In the genomic region with DNA sequence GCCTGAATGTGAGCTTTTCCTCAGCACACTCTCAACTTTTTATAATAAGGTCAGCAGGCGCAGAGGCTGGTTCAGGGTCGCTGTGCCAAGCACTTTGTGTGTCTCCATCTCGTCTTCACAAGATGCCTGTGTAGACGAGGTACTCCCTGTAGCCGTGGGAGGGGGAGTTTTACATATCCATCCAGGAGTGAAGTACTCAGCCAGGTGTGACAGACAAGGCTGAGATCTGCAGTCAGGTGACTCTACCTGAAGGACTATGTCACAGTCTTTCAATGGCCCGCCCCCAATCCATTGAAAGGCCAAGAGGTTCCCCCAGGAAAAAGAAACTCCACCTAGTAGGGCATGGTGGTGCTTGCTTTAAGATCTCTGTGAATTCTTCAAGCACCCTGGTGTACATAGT, we compare ENCODE assay signal across 8 mouse cellular contexts. TPM values are rescaled to one million over a fixed set of nuclear protein-coding genes. Genes with fewer than 3 reads are reported as not detected.
A peak's percentile ranks its signal among the peaks of the same experiment; 100 is the strongest.
DNase-seq lines count a peak whose midpoint lies in the region; ATAC-seq and TF ChIP-seq lines count a peak whose summit lies in the region.

No protein-coding gene starts in this region.

- no peak for TF ChIP-seq CTCF in CH12.LX (conservative IDR thresholded peaks at IDR 0.05 in 1 of 2, IDR thresholded peaks at IDR 0.05 in 1 of 2; ENCODE audit: low read depth in 2 of 2, low read length in 2 of 2)
- no peak for TF ChIP-seq CTCF in liver, postnatal 0 days (IDR thresholded peaks at IDR 0.05; ENCODE audit: low read depth)

- TF ChIP-seq POLR2A in CH12.LX (IDR thresholded peaks at IDR 0.05; ENCODE audit: low read depth, low read length), result no peak

- H3K27me3 ChIP-seq in heart, embryonic 11.5 days (ENCODE audit: control insufficient read depth, insufficient read depth, low read length), result no peaks in the 10 kb centered on the region
- H3K27me3 ChIP-seq in CH12.LX (replicated peaks), result no peaks in the 10 kb centered on the region
- H3K27me3 ChIP-seq in forebrain, embryonic 16.5 days (replicated peaks; ENCODE audit: control insufficient read depth, insufficient read depth, low read length), result no peaks in the 10 kb centered on the region
- H3K27me3 ChIP-seq in liver, postnatal 0 days (ENCODE audit: insufficient read depth, low read length), result no peaks in the 10 kb centered on the region

- peaks cover 9% of the 10 kb centered on the region; the same call in 1 of the 2 replicates for H3K4me1 ChIP-seq in heart, embryonic 11.5 days (ENCODE audit: control insufficient read depth, insufficient read depth, low read length)
- H3K4me1 ChIP-seq in CH12.LX (ENCODE audit: control insufficient read depth in 1 of 2, insufficient read depth in 2 of 2), result peaks cover 6 to 23% of the 10 kb centered on the region in 2 experiments
- peaks cover 10% of the 10 kb centered on the region for H3K4me1 ChIP-seq in forebrain, embryonic 16.5 days (replicated peaks; ENCODE audit: control insufficient read depth, insufficient read depth, low read length)
- H3K4me1 ChIP-seq in liver, postnatal 0 days (ENCODE audit: insufficient read depth), result peaks cover 16% of the 10 kb centered on the region

- H3K79me2 ChIP-seq in CH12.LX (replicated peaks; ENCODE audit: control insufficient read depth, extremely low read depth, insufficient read depth, poor library complexity, severe bottlenecking), result no peaks in the 10 kb centered on the region

- ATAC-seq in heart, embryonic 11.5 days (replicated peaks; ENCODE audit: insufficient number of reproducible peaks, low FRiP score, low TSS enrichment), result no peak
- ATAC-seq in forebrain, embryonic 16.5 days, result no peak
- no peak for ATAC-seq in liver, postnatal 0 days

- TF ChIP-seq RAD21 in CH12.LX (IDR thresholded peaks at IDR 0.05; ENCODE audit: low read depth, low read length), result no peak

- no peaks in the 10 kb centered on the region for H3K9me3 ChIP-seq in heart, embryonic 11.5 days (replicated peaks; ENCODE audit: control insufficient read depth, low read length)
- H3K9me3 ChIP-seq in CH12.LX (replicated peaks; ENCODE audit: low read length), result no peaks in the 10 kb centered on the region
- H3K9me3 ChIP-seq in forebrain, embryonic 16.5 days (ENCODE audit: control insufficient read depth, low read length), result no peaks in the 10 kb centered on the region
- H3K9me3 ChIP-seq in liver, postnatal 0 days (ENCODE audit: low read length), result no peaks in the 10 kb centered on the region

- no peak for TF ChIP-seq EP300 in CH12.LX (IDR thresholded peaks at IDR 0.05; ENCODE audit: low read length)
- no peak for TF ChIP-seq EP300 in liver, postnatal 0 days (IDR thresholded peaks at IDR 0.05; ENCODE audit: low read depth)

- peak overlapping the region; percentile 77; the same call in 1 of the 2 replicates for H3K9ac ChIP-seq in heart, embryonic 11.5 days (ENCODE audit: low read depth, low read length)
- H3K9ac ChIP-seq in CH12.LX (ENCODE audit: insufficient read depth, low read depth), result peak overlapping the region; percentile 57
- H3K9ac ChIP-seq in forebrain, embryonic 16.5 days (replicated peaks; ENCODE audit: low read depth, low read length), result no peak overlapping the region
- H3K9ac ChIP-seq in liver, postnatal 0 days (replicated peaks), result peak overlapping the region; percentile 68

- no peaks in the 10 kb centered on the region for H3K36me3 ChIP-seq in heart, embryonic 11.5 days (ENCODE audit: control insufficient read depth, insufficient read depth, low read length)
- peaks cover 2 to 16% of the 10 kb centered on the region in 2 experiments for H3K36me3 ChIP-seq in CH12.LX (replicated peaks in 1 of 2; ENCODE audit: control insufficient read depth in 1 of 2, insufficient read depth in 1 of 2, low read length in 1 of 2)
- no peaks in the 10 kb centered on the region; the same call in 1 of the 2 replicates for H3K36me3 ChIP-seq in forebrain, embryonic 16.5 days (ENCODE audit: control insufficient read depth, insufficient read depth)
- H3K36me3 ChIP-seq in liver, postnatal 0 days (replicated peaks; ENCODE audit: insufficient read depth, low read length), result no peaks in the 10 kb centered on the region

- H3K4me3 ChIP-seq in heart, embryonic 11.5 days (ENCODE audit: low read depth, low read length), result peak overlapping the region; percentile 60
- peak overlapping the region; percentile 51 to 78 (median 60) for H3K4me3 ChIP-seq in CH12.LX (replicated peaks in 1 of 3; ENCODE audit: low read depth in 2 of 3, low read length in 2 of 3, poor library complexity in 1 of 3)
- H3K4me3 ChIP-seq in forebrain, embryonic 16.5 days (replicated peaks; ENCODE audit: low read length), result no peak overlapping the region
- peak overlapping the region; percentile 74 for H3K4me3 ChIP-seq in liver, postnatal 0 days (ENCODE audit: low read depth, low read length)

- H3K4me2 ChIP-seq in heart, embryonic 11.5 days, result peak overlapping the region; percentile 65
- peak overlapping the region; percentile 80 for H3K4me2 ChIP-seq in CH12.LX (ENCODE audit: insufficient read depth, low read depth, poor library complexity, severe bottlenecking)
- H3K4me2 ChIP-seq in forebrain, embryonic 16.5 days (ENCODE audit: low read length), result peak overlapping the region; percentile 47; the same call in 1 of the 2 replicates
- peak overlapping the region; percentile 69 for H3K4me2 ChIP-seq in liver, postnatal 0 days (ENCODE audit: low read depth, low read length)

- 76% methylated on average over 6 of the region's 6 CpGs for WGBS in heart, embryonic 11.5 days (ENCODE audit: insufficient replicate concordance)
- 73% methylated on average over 6 of the region's 6 CpGs for WGBS in forebrain, embryonic 16.5 days
- WGBS in liver, postnatal 0 days (ENCODE audit: insufficient replicate concordance), result 62% methylated on average over 6 of the region's 6 CpGs

- DNase-seq in heart, postnatal 4 days, result no peak
- DNase-seq in CH12.LX (ENCODE audit: extremely low read depth), result no peak
- DNase-seq in liver, postnatal 0 days, result no peak
- no peak for DNase-seq in embryo, embryonic 10.5 days (ENCODE audit: low spot score)
- no peak for DNase-seq in urinary bladder, postnatal 25 days (ENCODE audit: low spot score)
- no peak for DNase-seq in thymus, postnatal 14 days

- H3K27ac ChIP-seq in heart, embryonic 11.5 days (ENCODE audit: low read depth, low read length), result peak overlapping the region; percentile 57; the same call in 1 of the 2 replicates
- peak overlapping the region; percentile 65; the same call in 1 of the 2 replicates for H3K27ac ChIP-seq in CH12.LX (ENCODE audit: insufficient read depth, low read depth)
- H3K27ac ChIP-seq in forebrain, embryonic 16.5 days (ENCODE audit: low read length), result no peak overlapping the region
- peak overlapping the region; percentile 74; the same call in 1 of the 2 replicates for H3K27ac ChIP-seq in liver, postnatal 0 days (ENCODE audit: low read depth)

- dilution Hi-C loops in CH12.LX (cut with MboI; ENCODE audit: extremely low pct_ligation_motif_present, extremely low pct_unique_long_range_greater_than_20kb, low sequenced_read_pairs), result no loop called here

- in situ Hi-C loops in CH12.LX (cut with MboI; ENCODE audit: low pct_ligation_motif_present, low pct_unique_long_range_greater_than_20kb, low sequenced_read_pairs), result loop anchor here (10.0 kb wide), 1 partner anchor 252 kb away; no protein-coding TSS in a partner anchor

TF ChIP-seq in CH12.LX, 34 proteins besides CTCF, POLR2A, EP300 and RAD21:
- TF ChIP-seq MAX (IDR thresholded peaks at IDR 0.05; ENCODE audit: low read length) (no peak), ETS1 (conservative IDR thresholded peaks at IDR 0.05; ENCODE audit: low read depth, low read length) (no peak), ZKSCAN1 (IDR thresholded peaks at IDR 0.05; ENCODE audit: borderline replicate concordance, low read depth, low read length) (no peak), ZMIZ1 (IDR thresholded peaks at IDR 0.05; ENCODE audit: low read depth, low read length) (no peak), TCF12 (IDR thresholded peaks at IDR 0.05; ENCODE audit: low read depth, low read length) (no peak), JUN (IDR thresholded peaks at IDR 0.05; ENCODE audit: insufficient read depth, low read depth, low read length) (no peak), SMC3 (IDR thresholded peaks at IDR 0.05; ENCODE audit: low read depth, low read length) (no peak), NRF1 (IDR thresholded peaks at IDR 0.05; ENCODE audit: low read depth, low read length) (no peak), NELFE (IDR thresholded peaks at IDR 0.05; ENCODE audit: low read depth, low read length) (no peak), HCFC1 (IDR thresholded peaks at IDR 0.05; ENCODE audit: low read depth, low read length) (no peak), ZNF384 (IDR thresholded peaks at IDR 0.05; ENCODE audit: low read depth, low read length) (no peak), IRF4 (IDR thresholded peaks at IDR 0.05; ENCODE audit: low read depth, low read length) (no peak), PAX5 (IDR thresholded peaks at IDR 0.05; ENCODE audit: low read length) (no peak), CHD2 (IDR thresholded peaks at IDR 0.05; ENCODE audit: low read length) (no peak), BHLHE40 (IDR thresholded peaks at IDR 0.05; ENCODE audit: low read depth, low read length) (no peak), MAFK (IDR thresholded peaks at IDR 0.05; ENCODE audit: insufficient replicate concordance, low read length) (no peak), ELF1 (IDR thresholded peaks at IDR 0.05; ENCODE audit: low read depth, low read length) (no peak), USF2 (conservative IDR thresholded peaks at IDR 0.05; ENCODE audit: low read depth, low read length) (no peak), TBP (conservative IDR thresholded peaks at IDR 0.05; ENCODE audit: low read depth, low read length) (no peak)
TF ChIP-seq in CH12.LX: peak in this region for 0.

RNA-seq across cellular contexts. Expression of a gene that starts 4.8 kb away (rescaled TPM):
- polyA plus RNA-seq in heart, embryonic 11.5 days (2014; fragmentation: Nextera tagmentation; extraction: Ambion mirVana), result 106 and 111 TPM in 2 replicates
- total RNA-seq in heart, postnatal 4 days (2021), result 100 to 1,000 TPM in 1 of 2 experiments, 10 to 100 TPM in 1; 97.3 to 103 TPM
- total RNA-seq in CH12.LX (2012; rRNA removed), result 58.9 and 86.7 TPM in 2 replicates
- 35.7 and 43.8 TPM in 2 replicates for total RNA-seq in CH12.LX (2014; rRNA removed)
- polyA plus RNA-seq in CH12.LX (2012; ENCODE audit: insufficient read length, low read depth), result 28.8 and 38.9 TPM in 2 replicates
- polyA plus RNA-seq in forebrain, embryonic 16.5 days (2015; fragmentation: Nextera tagmentation; extraction: Ambion mirVana), result 94.8 and 101 TPM in 2 replicates
- polyA plus RNA-seq in liver, postnatal 0 days (2015; fragmentation: Nextera tagmentation; extraction: Ambion mirVana), result 36.6 and 37.0 TPM in 2 replicates

RNA-seq across cellular contexts. Expression of a gene that starts 12.6 kb away (rescaled TPM):
- polyA plus RNA-seq in heart, embryonic 11.5 days (2014; fragmentation: Nextera tagmentation; extraction: Ambion mirVana), result 18.7 and 19.0 TPM in 2 replicates
- total RNA-seq in heart, postnatal 4 days (2021), result 1 to 10 TPM; 5.6 to 6.6 TPM
- total RNA-seq in CH12.LX (2012; rRNA removed) (11.5 and 15.4 TPM in 2 replicates), CH12.LX (2014; rRNA removed) (12.2 and 13.1 TPM in 2 replicates)
- 16.4 and 17.0 TPM in 2 replicates for polyA plus RNA-seq in CH12.LX (2012; ENCODE audit: insufficient read length, low read depth)
- polyA plus RNA-seq in forebrain, embryonic 16.5 days (2015; fragmentation: Nextera tagmentation; extraction: Ambion mirVana), result 54.0 and 56.3 TPM in 2 replicates
- polyA plus RNA-seq in liver, postnatal 0 days (2015; fragmentation: Nextera tagmentation; extraction: Ambion mirVana), result 3.8 and 4.4 TPM in 2 replicates
